Mouse (Mus musculus) midbrain, embryonic 14.5 days (tissue): ENCODE data around the gene Smarcd3. TPM values are rescaled to one million over a fixed set of nuclear protein-coding genes. Genes with fewer than 3 reads are reported as not detected.

Experiments used
- ATAC-seq: fragments of 200-750 bp; cut with Nextera tagmentation; 2 replicates; pipeline ENCODE4 v1.8.0; 2017; ENCODE audit warnings: moderate number of reproducible peaks, moderate library complexity; ENCODE audit not compliant: low FRiP score, low TSS enrichment
- DNase-seq: peaks from one replicate; pipeline ENCODE4 v3.0.0-alpha.2; 2015
- H3K27ac ChIP-seq: fragments of 300-500 bp; sonication (generic); replicated peaks from 2 replicates; pipeline ENCODE4 v1.5.1; 2014; ENCODE audit warnings: mild to moderate bottlenecking, low read depth, low read length, moderate library complexity
- H3K27me3 ChIP-seq: fragments of 300-500 bp; sonication (generic); 2 replicates; pipeline ENCODE4 v1.6.1; 2014; ENCODE audit warnings: low read length, control low read depth, mixed read lengths; ENCODE audit not compliant: control insufficient read depth, insufficient read depth
- H3K36me3 ChIP-seq: fragments of 300-500 bp; sonication (generic); 2 replicates; pipeline ENCODE4 v1.6.1; 2014; ENCODE audit warnings: low read length, control low read depth; ENCODE audit not compliant: control insufficient read depth, insufficient read depth
- H3K4me1 ChIP-seq: fragments of 300-500 bp; sonication (generic); 2 replicates; pipeline ENCODE4 v1.6.1; 2014; ENCODE audit warnings: mild to moderate bottlenecking, antibody characterized with exemption, low read length, control low read depth; ENCODE audit not compliant: control insufficient read depth, insufficient read depth
- H3K4me2 ChIP-seq: fragments of 300-500 bp; sonication (generic); 2 replicates; pipeline ENCODE4 v1.6.1; 2014; ENCODE audit warnings: mild to moderate bottlenecking, low read length, moderate library complexity
- H3K4me3 ChIP-seq: fragments of 300-500 bp; sonication (generic); replicated peaks from 2 replicates; pipeline ENCODE4 v1.5.1; 2014; ENCODE audit warnings: low read depth, low read length
- H3K9ac ChIP-seq: fragments of 300-500 bp; sonication (generic); replicated peaks from 2 replicates; pipeline ENCODE4 v1.6.1; 2014; ENCODE audit warnings: mild to moderate bottlenecking, low read length, moderate library complexity
- H3K9me3 ChIP-seq: fragments of 300-500 bp; sonication (generic); 2 replicates; pipeline ENCODE4 v1.6.1; 2016; ENCODE audit warnings: low read length, control low read depth, mixed read lengths; ENCODE audit not compliant: control insufficient read depth
- WGBS: fragments of 180-500 bp; shearing (Covaris S2); extraction: QIAGEN DNeasy Blood & Tissue Kit; methylation state at CpG from one replicate; pipeline ENCODE4 v1.1.7; 2014; 5-methylcytosine and 5-hydroxymethylcytosine counted together
- polyA plus RNA-seq: library from polyadenylated mRNA; unstranded; fragments of >200 nt; fragmentation: Nextera tagmentation; extraction: Ambion mirVana; gene quantifications from 2 replicates; pipeline ENCODE4 v1.2.1, GENCODE M21; 2014

Gene Smarcd3
- polyA plus RNA-seq, 1 experiment from 2014 or later, result 158 TPM

- peaks cover 68% of the 10 kb centered on the region for H3K36me3 ChIP-seq
- no peak overlapping the region for H3K9ac ChIP-seq
- H3K27ac ChIP-seq, result 0 out of 2 replicates have a peak overlapping the region, but pooled peaks have one; percentile 8
- H3K4me3 ChIP-seq, result no peak overlapping the region
- no peaks in the 10 kb centered on the region for H3K9me3 ChIP-seq
- H3K27me3 ChIP-seq, result no peaks in the 10 kb centered on the region
- WGBS, result 22% methylated on average over 23 of the region's 23 CpGs
- ATAC-seq (no peak), DNase-seq (no peak)
- peaks cover 22% of the 10 kb centered on the region for H3K4me1 ChIP-seq
- no peak overlapping the region for H3K4me2 ChIP-seq
These were observed 32.9 kb downstream of the Smarcd3 start for GRCm38 (mm10) chr5:24591268-24591721.

- DNase-seq, result no peak
These were observed 34.4 kb downstream of the Smarcd3 start for GRCm38 (mm10) chr5:24589511-24590500.

GRCm38 (mm10) chr5:24587200-24587577 is 37.0 kb downstream of the Smarcd3 start:
- ATAC-seq (no peak), DNase-seq (no peak)
- Histone ChIP-seq H3K4me2 (peak overlapping the region; percentile 81), H3K9ac (peak overlapping the region; percentile 86), H3K9me3 (no peaks in the 10 kb centered on the region), H3K27ac (peak overlapping the region; percentile 83), H3K27me3 (no peaks in the 10 kb centered on the region), H3K36me3 (peaks cover 33% of the 10 kb centered on the region), H3K4me3 (peak overlapping the region; percentile 81), H3K4me1 (peaks cover 10% of the 10 kb centered on the region)
- WGBS, result 39% methylated on average over 4 of the region's 4 CpGs

More at GRCm38 (mm10) chr5:24589511-24590500, 34.4 kb downstream of the Smarcd3 start:
- Histone ChIP-seq H3K27me3 (no peaks in the 10 kb centered on the region), H3K4me1 (peaks cover 10% of the 10 kb centered on the region), H3K36me3 (peaks cover 59% of the 10 kb centered on the region), H3K9me3 (no peaks in the 10 kb centered on the region), H3K4me3 (no peak overlapping the region), H3K9ac (no peak overlapping the region), H3K27ac (no peak overlapping the region), H3K4me2 (no peak overlapping the region)
- 89% methylated on average over 20 of the region's 20 CpGs for WGBS
- no peak for ATAC-seq

- peak within 1 kb of the TSS; percentile 81 for H3K4me2 ChIP-seq
- H3K9ac ChIP-seq, result peak within 1 kb of the TSS; percentile 86
- WGBS, result 0% methylated on average over 41 of the region's 43 CpGs
- no peaks in the 10 kb centered on the region for H3K9me3 ChIP-seq
- peak within 1 kb of the TSS; percentile 83 for H3K27ac ChIP-seq
- H3K4me3 ChIP-seq, result peak within 1 kb of the TSS; percentile 81
- peak; percentile 88 for ATAC-seq
- peaks cover 28% of the 10 kb centered on the region for H3K36me3 ChIP-seq
- H3K4me1 ChIP-seq, result peaks cover 10% of the 10 kb centered on the region
- peak; percentile 93 for DNase-seq
- no peaks in the 10 kb centered on the region for H3K27me3 ChIP-seq
These were observed 37.5 kb downstream of the Smarcd3 start, which contains the start of gene Chpf2 for GRCm38 (mm10) chr5:24586547-24587199. Chpf2 (plus strand) TSS chr5:24586741.

GRCm38 (mm10) chr5:24586106-24586505 is 38.1 kb downstream of the Smarcd3 start:
- peak; percentile 32; the same call in 1 of the 2 replicates for ATAC-seq
- Histone ChIP-seq H3K27ac (peak overlapping the region; percentile 83), H3K36me3 (peaks cover 22% of the 10 kb centered on the region), H3K4me1 (peaks cover 10% of the 10 kb centered on the region), H3K4me2 (peak overlapping the region; percentile 81), H3K27me3 (no peaks in the 10 kb centered on the region), H3K9me3 (no peaks in the 10 kb centered on the region), H3K9ac (peak overlapping the region; percentile 86), H3K4me3 (peak overlapping the region; percentile 81)
- no peak for DNase-seq
- 8% methylated on average over 8 of the region's 8 CpGs for WGBS

- H3K36me3 ChIP-seq, result peaks cover 18% of the 10 kb centered on the region
- H3K4me3 ChIP-seq, result peak overlapping the region; percentile 79
- no peak overlapping the region for H3K27ac ChIP-seq
- ATAC-seq (no peak), DNase-seq (no peak)
- H3K9ac ChIP-seq, result peak overlapping the region; percentile 48; the same call in 1 of the 2 replicates
- H3K4me1 ChIP-seq, result peaks cover 8% of the 10 kb centered on the region
- H3K4me2 ChIP-seq, result peak overlapping the region; percentile 68
- no peaks in the 10 kb centered on the region for H3K27me3 ChIP-seq
- H3K9me3 ChIP-seq, result no peaks in the 10 kb centered on the region
- WGBS, result 73% methylated on average over 6 of the region's 6 CpGs
These were observed 45.9 kb downstream of the Smarcd3 start for GRCm38 (mm10) chr5:24578109-24578963.

GRCm38 (mm10) chr5:24577183-24577929 is 46.9 kb downstream of the Smarcd3 start, which contains the start of gene Abcf2:
Abcf2 (minus strand) TSS chr5:24577467.
- ATAC-seq, result peak; percentile 97
- Histone ChIP-seq H3K9ac (peak within 1 kb of the TSS; percentile 67), H3K27ac (peak within 1 kb of the TSS; percentile 73), H3K4me1 (peaks cover 8% of the 10 kb centered on the region), H3K4me3 (peak within 1 kb of the TSS; percentile 79), H3K27me3 (no peaks in the 10 kb centered on the region), H3K9me3 (no peaks in the 10 kb centered on the region), H3K4me2 (peak within 1 kb of the TSS; percentile 85), H3K36me3 (peaks cover 28% of the 10 kb centered on the region)
- WGBS, result under 1% methylated on average over 48 of the region's 48 CpGs
- DNase-seq, result peak; percentile 100
